Mouse (Mus musculus) cerebellum, adult 11 months (tissue): ENCODE data around the gene Ccer2.
A peak's percentile ranks its signal among the peaks of the same experiment; 100 is the strongest.

Experiments
- DNase-seq: peaks from one replicate; pipeline ENCODE4 v3.0.0; 2022

The Ccer2 gene

DNA sequence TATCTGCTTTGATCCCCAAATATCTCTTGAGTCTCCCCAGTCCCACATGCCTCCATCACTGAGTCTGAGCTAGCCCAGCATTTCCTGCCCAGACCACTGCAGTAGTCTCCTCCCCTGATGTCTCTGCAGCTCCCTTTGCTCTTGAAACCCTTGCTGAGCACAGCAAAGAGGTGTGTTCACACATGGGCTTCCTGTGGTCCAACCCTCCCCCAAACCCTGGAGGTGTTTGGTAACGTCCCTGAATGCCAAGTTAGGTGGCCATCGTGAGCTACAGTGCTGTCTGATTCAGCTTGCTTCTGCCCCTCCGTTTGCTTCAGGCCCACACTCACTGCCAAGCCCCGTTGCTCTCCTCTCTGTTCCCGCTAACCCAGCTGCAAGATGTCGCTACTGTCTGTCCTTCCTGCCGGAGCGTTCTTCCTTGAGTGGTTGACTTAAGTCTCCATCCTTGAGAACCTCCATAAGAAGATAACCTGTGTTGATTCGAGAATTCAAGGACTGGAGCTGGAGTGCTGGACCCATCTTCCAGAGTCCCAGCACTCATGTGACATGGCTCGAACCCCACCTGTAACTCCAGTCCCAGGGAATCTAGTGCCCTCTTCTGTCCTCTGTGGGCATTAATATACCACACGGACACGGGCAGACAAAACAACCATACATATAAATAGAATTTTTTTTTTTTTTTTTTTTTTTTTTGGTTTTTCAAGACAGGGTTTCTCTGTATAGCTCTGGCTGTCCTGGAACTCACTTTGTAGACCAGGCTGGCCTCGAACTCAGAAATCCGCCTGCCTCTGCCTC lies 36.6 kb downstream of the Ccer2 start:
- no peak for DNase-seq

- DNase-seq: no peak
Observed at GRCm38 (mm10) chr7:28793834-28794233, 37.9 kb downstream of the Ccer2 start.

GRCm38 (mm10) chr7:28794496-28794895 lies 38.5 kb downstream of the Ccer2 start:
- no peak for DNase-seq

- DNase-seq: no peak
Observed at GRCm38 (mm10) chr7:28795832-28796231, 39.9 kb downstream of the Ccer2 start.

DNA sequence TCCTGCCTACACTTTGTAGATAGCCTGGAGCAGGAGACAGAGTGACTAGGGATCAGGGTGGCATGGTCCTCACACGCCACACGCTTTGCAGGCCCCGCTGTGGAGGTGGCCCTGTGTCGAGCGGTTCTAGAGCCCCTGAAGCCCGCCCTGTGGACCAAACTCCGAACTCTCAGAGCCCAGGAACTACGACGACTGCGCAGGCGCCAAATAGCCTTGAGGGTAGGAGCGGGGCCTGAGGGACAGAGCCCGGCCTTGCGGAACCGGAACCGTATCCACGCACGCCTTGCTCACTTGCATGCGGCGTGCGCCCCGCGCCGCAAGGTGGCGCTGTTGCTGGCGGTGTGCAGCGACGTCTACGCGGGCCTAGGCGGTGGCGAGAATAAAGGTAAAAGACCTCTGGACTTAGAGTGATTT lies 40.6 kb downstream of the Ccer2 start:
- DNase-seq: peak; percentile 86

GRCm38 (mm10) chr7:28799994-28800393 lies 44.0 kb downstream of the Ccer2 start:
- DNase-seq: no peak

DNA sequence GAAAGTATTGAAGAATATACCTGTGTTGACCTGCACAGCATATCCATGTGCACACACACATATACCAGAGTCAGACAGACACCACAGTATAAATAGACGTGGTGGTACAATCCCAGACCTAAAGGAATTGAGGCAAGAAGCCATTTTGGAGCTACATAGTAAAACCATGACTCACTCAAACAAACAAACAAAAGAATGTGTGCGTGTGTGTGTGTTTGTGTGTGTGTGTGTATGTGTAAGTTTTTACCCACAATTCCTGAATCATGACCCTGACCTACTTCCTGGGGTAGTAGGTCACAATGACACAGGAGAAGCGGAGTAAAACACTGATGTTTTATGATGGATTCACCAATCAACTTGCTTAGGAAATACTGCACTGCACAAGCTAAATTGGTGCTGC lies 45.5 kb downstream of the Ccer2 start:
- no peak for DNase-seq

DNA sequence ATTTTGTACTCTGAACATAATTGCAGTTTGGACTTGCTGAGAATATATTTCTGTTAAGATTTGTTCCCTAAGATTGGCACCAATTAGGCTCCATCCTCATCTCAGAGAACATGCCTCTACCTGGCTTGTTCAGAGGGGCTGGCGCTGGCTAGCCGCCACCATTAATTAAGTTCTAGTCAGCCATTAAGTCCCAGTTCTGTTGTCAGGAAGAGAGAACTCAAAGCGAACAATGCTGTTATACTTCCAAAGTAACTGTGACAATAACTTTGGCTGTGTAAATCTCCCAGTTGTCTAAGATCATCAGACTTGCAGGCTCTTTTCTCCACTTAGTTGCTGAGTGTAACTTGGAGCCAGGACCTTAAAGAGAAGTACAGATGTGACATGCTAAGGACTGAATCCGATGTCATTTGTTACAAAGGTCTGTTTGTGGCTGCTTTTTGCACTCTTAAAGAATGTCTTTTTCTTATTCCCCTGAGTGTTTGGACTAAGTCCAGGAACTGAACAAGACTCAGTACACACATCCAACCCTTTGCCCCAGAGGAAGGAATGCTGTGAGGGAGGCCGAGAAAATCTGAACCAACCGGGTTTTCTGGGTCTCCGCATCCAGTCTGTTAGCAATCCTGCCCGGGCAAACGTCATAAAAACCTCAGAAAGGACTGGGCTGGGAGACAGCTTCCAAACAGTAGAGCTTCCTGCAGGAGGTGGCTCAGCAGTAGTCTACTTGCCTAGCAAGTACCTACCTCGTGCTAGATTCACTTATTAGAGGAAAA lies 46.1 kb downstream of the Ccer2 start:
- no peak for DNase-seq

- no peak for DNase-seq
Observed at GRCm38 (mm10) chr7:28802846-28803588, 47.0 kb downstream of the Ccer2 start.

DNA sequence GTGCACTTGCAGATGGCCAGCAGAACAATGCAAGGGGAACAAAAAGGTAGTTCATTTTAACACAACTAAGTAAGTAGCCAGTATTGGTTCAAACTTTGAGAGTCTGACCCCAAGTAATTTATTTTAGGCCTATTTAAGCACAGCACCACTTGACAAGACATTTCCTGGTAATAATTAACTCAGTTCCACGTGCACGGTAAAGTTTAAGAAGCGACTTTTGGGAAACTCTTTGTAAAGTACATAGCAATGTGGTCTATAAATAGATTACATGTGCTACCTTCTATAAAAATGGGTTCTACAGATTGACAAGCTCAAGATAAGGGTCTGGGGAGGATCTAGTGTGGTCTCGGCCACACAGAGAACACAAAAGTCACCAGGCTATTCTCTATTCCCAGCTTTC lies 47.8 kb downstream of the Ccer2 start:
- no peak for DNase-seq

GRCm38 (mm10) chr7:28806869-28807268 lies 50.9 kb downstream of the Ccer2 start:
- no peak for DNase-seq

DNA sequence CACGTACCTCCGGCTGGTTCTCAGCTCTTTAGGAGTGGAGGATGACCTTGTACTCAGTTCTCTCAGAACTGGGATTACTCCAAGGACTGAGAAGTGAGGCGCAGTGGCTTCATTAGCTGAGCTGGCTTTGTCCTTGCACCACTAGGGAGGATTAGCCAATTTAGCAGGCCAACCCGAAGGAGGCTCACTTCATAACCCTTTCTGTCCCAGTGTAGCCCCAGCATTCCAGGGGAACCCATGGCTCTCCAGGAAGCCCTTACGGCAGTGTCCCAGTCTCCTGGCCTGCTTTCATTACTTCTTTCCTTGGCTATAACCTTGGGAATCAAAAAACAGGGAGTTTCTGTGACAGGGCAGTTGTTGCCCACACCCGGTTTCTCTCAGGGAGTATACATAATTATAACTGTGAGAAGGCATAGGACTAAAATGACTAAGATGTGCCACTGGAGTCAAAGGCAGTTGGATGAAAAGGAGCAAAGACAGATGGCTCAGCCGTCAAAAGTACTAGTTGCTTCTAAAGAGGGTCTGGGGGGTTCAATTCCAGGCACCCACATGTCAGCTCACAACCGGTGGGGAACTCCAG lies 51.8 kb downstream of the Ccer2 start:
- no peak for DNase-seq

DNA sequence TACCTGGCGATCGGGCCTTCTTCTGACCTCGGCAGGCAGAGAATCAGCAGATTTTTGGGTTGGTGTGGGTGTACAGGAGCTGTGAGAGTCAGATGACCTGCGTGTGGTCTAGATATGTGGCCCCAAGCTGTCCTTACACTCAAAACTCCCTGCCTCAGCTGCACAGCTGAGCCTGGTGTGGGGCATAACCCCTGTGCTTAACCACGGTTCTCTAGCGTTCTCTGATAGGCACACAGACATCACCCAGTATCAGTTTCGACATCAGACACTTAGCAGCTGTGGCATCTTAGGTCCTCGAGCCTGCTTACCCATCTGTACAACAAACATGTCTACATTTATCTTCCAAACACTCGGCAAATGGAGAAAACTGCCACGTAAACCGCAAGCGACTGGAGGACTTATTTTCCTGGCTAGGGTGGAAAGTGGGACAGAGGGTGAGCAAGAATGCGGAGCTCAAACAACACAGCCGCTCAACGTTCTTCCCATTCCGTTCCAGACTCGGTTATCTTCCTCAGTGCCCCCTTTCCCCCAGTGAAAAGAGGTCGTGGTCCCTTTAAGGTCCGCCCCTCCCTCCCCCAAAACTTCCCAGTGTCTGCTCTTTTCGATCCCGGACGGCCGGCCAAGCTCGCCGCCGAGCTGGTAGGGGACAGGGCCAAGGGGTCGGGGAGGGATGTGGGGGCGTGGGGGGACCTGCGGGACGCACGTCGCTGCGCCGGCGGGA lies 52.4 kb downstream of the Ccer2 start, which contains the start of gene Hnrnpl:
Gene Hnrnpl, plus strand, starts transcription at position 321 of the 721 bp plus-strand sequence.
- DNase-seq: no peak
